23 mouse cellular contexts compared by ENCODE assay signal in genomic region chr4:133082216-133082773, GRCm38 (mm10). TPM values are rescaled to one million over a fixed set of nuclear protein-coding genes. Genes with fewer than 3 reads are reported as not detected.
A peak's percentile ranks its signal among the peaks of the same experiment; 100 is the strongest.
DNase-seq lines count a peak whose midpoint lies in the region; ATAC-seq lines count a peak whose summit lies in the region.
"Had no signal": no experiment of that assay in that cellular context is flagged by ENCODE, and none has a peak within 500 bp of the region (broad histone marks: within the 10 kb centered on the region; RNA-seq: fewer than 3 reads in every experiment).

No protein-coding gene starts in this region.

- H3K27ac ChIP-seq in limb, embryonic 15.5 days, result peak overlapping the region; percentile 51
- H3K27ac ChIP-seq in limb, embryonic 10.5 days, result no peak overlapping the region
- H3K27ac ChIP-seq in kidney, embryonic 15.5 days, result peak overlapping the region; percentile 25; the same call in 1 of the 2 replicates
- no peak overlapping the region for H3K27ac ChIP-seq in forebrain, embryonic 11.5 days (ENCODE audit: low read depth, low read length)
- H3K27ac ChIP-seq: embryonic facial prominence, embryonic 12.5 days; hindbrain, embryonic 13.5 days; left cerebral cortex, adult 2 months; liver, embryonic 14.5 days; lung, embryonic 15.5 days; midbrain, embryonic 13.5 days; neural tube, embryonic 13.5 days had no signal

- no peak overlapping the region for H3K4me3 ChIP-seq in limb, embryonic 15.5 days
- no peak overlapping the region for H3K4me3 ChIP-seq in limb, embryonic 10.5 days
- no peak overlapping the region for H3K4me3 ChIP-seq in kidney, embryonic 15.5 days (replicated peaks)
- no peak overlapping the region for H3K4me3 ChIP-seq in forebrain, embryonic 11.5 days (ENCODE audit: low read depth, low read length)
- H3K4me3 ChIP-seq: embryonic facial prominence, embryonic 12.5 days; hindbrain, embryonic 13.5 days; left cerebral cortex, adult 2 months; lung, embryonic 15.5 days; midbrain, embryonic 13.5 days; neural tube, embryonic 13.5 days had no signal

- no peak for ATAC-seq in limb, embryonic 15.5 days (ENCODE audit: insufficient number of reproducible peaks, low FRiP score, low TSS enrichment, low read depth)
- ATAC-seq in kidney, embryonic 15.5 days (replicated peaks; ENCODE audit: low FRiP score), result no peak
- ATAC-seq in forebrain, embryonic 11.5 days (replicated peaks; ENCODE audit: low FRiP score), result no peak
- ATAC-seq: forebrain, postnatal 0 days; intestine, embryonic 16.5 days; midbrain, embryonic 13.5 days; Patski had no signal

- no peaks in the 10 kb centered on the region for H3K9me3 ChIP-seq in limb, embryonic 15.5 days
- no peaks in the 10 kb centered on the region for H3K9me3 ChIP-seq in limb, embryonic 10.5 days (replicated peaks)
- H3K9me3 ChIP-seq in kidney, embryonic 15.5 days (replicated peaks), result no peaks in the 10 kb centered on the region
- H3K9me3 ChIP-seq in forebrain, embryonic 11.5 days (ENCODE audit: control insufficient read depth, low read length), result no peaks in the 10 kb centered on the region
- H3K9me3 ChIP-seq: embryonic facial prominence, embryonic 12.5 days; hindbrain, embryonic 13.5 days; lung, embryonic 15.5 days; midbrain, embryonic 13.5 days; neural tube, embryonic 13.5 days had no signal

- DNase-seq in adrenal gland, adult (ENCODE audit: inconsistent age in 2 of 2, low spot score in 1 of 2), result peak; percentile 69 to 91
- no peak for DNase-seq in adrenal gland, postnatal 4 days (ENCODE audit: low spot score in 2 of 2)
- DNase-seq in limb, embryonic 10.5 days (ENCODE audit: low spot score), result no peak
- DNase-seq in kidney, postnatal 4 days, result peak; percentile 59 to 61
- DNase-seq in frontal cortex, adult 2 months (ENCODE audit: extremely low spot score in 1 of 2, low spot score in 1 of 2), result no peak
- no peak for DNase-seq in forebrain, embryonic 11.5 days (ENCODE audit: low spot score)
- DNase-seq: cerebellum, adult 9-11 months; forebrain, postnatal 0 days; right cerebral cortex, postnatal 14 days; spleen, adult 18-20 months; thymus, adult 2 months had no signal

- H3K9ac ChIP-seq in limb, embryonic 15.5 days, result no peak overlapping the region
- no peak overlapping the region for H3K9ac ChIP-seq in kidney, embryonic 15.5 days
- H3K9ac ChIP-seq in forebrain, embryonic 11.5 days (ENCODE audit: low read length), result no peak overlapping the region
- H3K9ac ChIP-seq: embryonic facial prominence, embryonic 12.5 days; forebrain, postnatal 0 days; hindbrain, embryonic 13.5 days; liver, embryonic 14.5 days; lung, embryonic 15.5 days; midbrain, embryonic 13.5 days; neural tube, embryonic 13.5 days had no signal

- peaks cover 33% of the 10 kb centered on the region for H3K36me3 ChIP-seq in limb, embryonic 15.5 days
- H3K36me3 ChIP-seq in limb, embryonic 10.5 days, result peaks cover 27% of the 10 kb centered on the region
- peaks cover 25% of the 10 kb centered on the region for H3K36me3 ChIP-seq in kidney, embryonic 15.5 days
- no peaks in the 10 kb centered on the region; the same call in 1 of the 2 replicates for H3K36me3 ChIP-seq in forebrain, embryonic 11.5 days (ENCODE audit: control insufficient read depth, insufficient read depth, low read length)

- peaks cover 55% of the 10 kb centered on the region for H3K4me1 ChIP-seq in limb, embryonic 15.5 days
- H3K4me1 ChIP-seq in limb, embryonic 10.5 days, result peaks cover 47% of the 10 kb centered on the region
- H3K4me1 ChIP-seq in kidney, embryonic 15.5 days, result peaks cover 68% of the 10 kb centered on the region
- peaks cover 13% of the 10 kb centered on the region for H3K4me1 ChIP-seq in forebrain, embryonic 11.5 days (replicated peaks; ENCODE audit: control insufficient read depth, insufficient read depth, low read length)

- 67% methylated on average over 6 of the region's 6 CpGs for WGBS in limb, embryonic 15.5 days
- WGBS in limb, embryonic 10.5 days, result 91% methylated on average over 6 of the region's 6 CpGs
- 56% methylated on average over 6 of the region's 6 CpGs for WGBS in kidney, embryonic 15.5 days
- WGBS in forebrain, embryonic 11.5 days, result 95% methylated on average over 6 of the region's 6 CpGs

- H3K27me3 ChIP-seq in limb, embryonic 15.5 days, result no peaks in the 10 kb centered on the region
- peaks cover 10% of the 10 kb centered on the region; the same call in 1 of the 2 replicates for H3K27me3 ChIP-seq in limb, embryonic 10.5 days (ENCODE audit: low read depth, poor library complexity, severe bottlenecking)
- H3K27me3 ChIP-seq in kidney, embryonic 15.5 days, result no peaks in the 10 kb centered on the region
- H3K27me3 ChIP-seq in forebrain, embryonic 11.5 days (ENCODE audit: control insufficient read depth, insufficient read depth, low read length), result peaks cover 8% of the 10 kb centered on the region
- H3K27me3 ChIP-seq: embryonic facial prominence, embryonic 12.5 days; hindbrain, embryonic 13.5 days; lung, embryonic 15.5 days; midbrain, embryonic 13.5 days; neural tube, embryonic 13.5 days; Patski had no signal

- no peak overlapping the region for H3K4me2 ChIP-seq in limb, embryonic 15.5 days
- no peak overlapping the region for H3K4me2 ChIP-seq in kidney, embryonic 15.5 days
- no peak overlapping the region for H3K4me2 ChIP-seq in forebrain, embryonic 11.5 days (ENCODE audit: low read depth, low read length, severe bottlenecking)
- H3K4me2 ChIP-seq: embryonic facial prominence, embryonic 12.5 days; heart, embryonic 11.5 days; hindbrain, embryonic 13.5 days; lung, embryonic 15.5 days; midbrain, embryonic 13.5 days; neural tube, embryonic 13.5 days had no signal

RNA-seq across cellular contexts. Expression of gene Wasf2, which starts 48.0 kb away (rescaled TPM):
- total RNA-seq in adrenal gland, postnatal 4 days (2021), result 100 to 1,000 TPM; 155 to 157 TPM
- 117 and 129 TPM in 2 replicates for polyA plus RNA-seq in limb, embryonic 15.5 days (2015; fragmentation: Nextera tagmentation; extraction: Ambion mirVana)
- polyA plus RNA-seq in limb, embryonic 10.5 days (2016; fragmentation: Nextera tagmentation; extraction: Ambion mirVana), result 62.9 and 73.7 TPM in 2 replicates
- polyA plus RNA-seq in kidney, embryonic 15.5 days (2015; fragmentation: Nextera tagmentation; extraction: Ambion mirVana), result 107 and 109 TPM in 2 replicates
- polyA plus RNA-seq in frontal cortex, adult 2 months (2012; rRNA removed), result 14.2 and 16.3 TPM in 2 replicates
- 28.8 and 33.2 TPM in 2 replicates for polyA plus RNA-seq in forebrain, embryonic 11.5 days (2014; fragmentation: Nextera tagmentation; extraction: Ambion mirVana)

Comparison
In these comparisons a context has a peak if more than half of its experiments do, and no peak if none do; other contexts are left out.
1. DNase-seq: peak in adrenal gland, adult (2 of 2) and kidney, postnatal 4 days (2 of 2); none in adrenal gland, postnatal 4 days (0 of 2), limb, embryonic 10.5 days (single experiment), frontal cortex, adult 2 months (0 of 2) and forebrain, embryonic 11.5 days (single experiment).
2. H3K27ac ChIP-seq: peak in limb, embryonic 15.5 days (single experiment) and kidney, embryonic 15.5 days (single experiment); none in limb, embryonic 10.5 days (single experiment) and forebrain, embryonic 11.5 days (single experiment).